Mouse (Mus musculus) inflammation-experienced regulatory T-cells (primary cell): ENCODE measurements around the gene Zfp280d. TPM values are rescaled to one million over a fixed set of nuclear protein-coding genes. Genes with fewer than 3 reads are reported as not detected.

Source experiments
- polyA plus RNA-seq, 2 experiments: library from polyadenylated mRNA; unstranded; fragments of 100-300 nt; shearing (Covaris generic); gene quantifications; one replicate each; pipeline ENCODE4 v1.2.1; 2017

The Zfp280d gene
- polyA plus RNA-seq, result 10 to 100 TPM; 50.8 to 54.1 TPM

GRCm38 (mm10) chr9:72274677-72275076, at the start of gene Zfp280d:
TSS of gene Zfp280d (plus strand) at chr9:72274860.

Other genes starting within 250 kb of the Zfp280d start
- gene Tcf12, start 163.0 kb upstream of the Zfp280d start, polyA plus RNA-seq, result 10 to 100 TPM; 52.5 to 54.7 TPM
- 10 to 100 TPM in 1 of 2 experiments, 1 to 10 TPM in 1; 5.5 to 11.6 TPM for gene Mns1, start 163.2 kb downstream of the Zfp280d start, polyA plus RNA-seq
- 10 to 100 TPM in 1 of 2 experiments, 1 to 10 TPM in 1; 9.9 to 15.5 TPM for gene Tex9, start 217.4 kb downstream of the Zfp280d start, polyA plus RNA-seq